ENCODE assay signal across 11 mouse cellular contexts in genomic region chr4:128841259-128841658, GRCm38 (mm10). TPM values are rescaled to one million over a fixed set of nuclear protein-coding genes. Genes with fewer than 3 reads are reported as not detected.
A peak's percentile ranks its signal among the peaks of the same experiment; 100 is the strongest.
DNase-seq lines count a peak whose midpoint lies in the region; ATAC-seq and TF ChIP-seq lines count a peak whose summit lies in the region.
"Had no signal": no experiment of that assay in that cellular context is flagged by ENCODE, and none has a peak within 500 bp of the region (broad histone marks: within the 10 kb centered on the region; RNA-seq: fewer than 3 reads in every experiment).

No protein-coding gene starts in this region.

- H3K4me1 ChIP-seq in hindbrain, embryonic 14.5 days (replicated peaks; ENCODE audit: control insufficient read depth, insufficient read depth, low read length): 0 out of 2 replicates have a peak, but pooled peaks cover 7% of the 10 kb centered on the region
- peaks cover 30% of the 10 kb centered on the region for H3K4me1 ChIP-seq in hindbrain, embryonic 12.5 days
- peaks cover 5% of the 10 kb centered on the region; the same call in 1 of the 2 replicates for H3K4me1 ChIP-seq in midbrain, embryonic 14.5 days (ENCODE audit: control insufficient read depth, insufficient read depth, low read length)
- peaks cover 4% of the 10 kb centered on the region; the same call in 1 of the 2 replicates for H3K4me1 ChIP-seq in midbrain, embryonic 15.5 days

- no peak overlapping the region for H3K4me2 ChIP-seq in hindbrain, embryonic 14.5 days (replicated peaks)
- no peak overlapping the region for H3K4me2 ChIP-seq in hindbrain, embryonic 12.5 days (replicated peaks)
- H3K4me2 ChIP-seq in midbrain, embryonic 14.5 days (ENCODE audit: low read length): no peak overlapping the region
- H3K4me2 ChIP-seq in midbrain, embryonic 15.5 days: no peak overlapping the region

- intact Hi-C loops in heart, postnatal 10 days (cut with DNase I): no loop called here

- H3K9ac ChIP-seq in hindbrain, embryonic 14.5 days: no peak overlapping the region
- no peak overlapping the region for H3K9ac ChIP-seq in hindbrain, embryonic 12.5 days
- no peak overlapping the region for H3K9ac ChIP-seq in midbrain, embryonic 14.5 days (replicated peaks; ENCODE audit: low read length)
- no peak overlapping the region for H3K9ac ChIP-seq in midbrain, embryonic 15.5 days

- H3K4me3 ChIP-seq in hindbrain, embryonic 14.5 days (replicated peaks; ENCODE audit: low read length): no peak overlapping the region
- H3K4me3 ChIP-seq in hindbrain, embryonic 12.5 days: no peak overlapping the region
- H3K4me3 ChIP-seq in midbrain, embryonic 14.5 days (replicated peaks; ENCODE audit: low read depth, low read length): no peak overlapping the region
- no peak overlapping the region for H3K4me3 ChIP-seq in midbrain, embryonic 15.5 days

- no peaks in the 10 kb centered on the region for H3K27me3 ChIP-seq in hindbrain, embryonic 14.5 days (ENCODE audit: control insufficient read depth, insufficient read depth, low read length)
- H3K27me3 ChIP-seq in hindbrain, embryonic 12.5 days: no peaks in the 10 kb centered on the region
- H3K27me3 ChIP-seq in midbrain, embryonic 14.5 days (ENCODE audit: control insufficient read depth, insufficient read depth, low read length): no peaks in the 10 kb centered on the region
- no peaks in the 10 kb centered on the region for H3K27me3 ChIP-seq in midbrain, embryonic 15.5 days (replicated peaks)

- no peaks in the 10 kb centered on the region for H3K9me3 ChIP-seq in hindbrain, embryonic 14.5 days (ENCODE audit: control insufficient read depth, low read length)
- H3K9me3 ChIP-seq in hindbrain, embryonic 12.5 days (replicated peaks): no peaks in the 10 kb centered on the region
- no peaks in the 10 kb centered on the region for H3K9me3 ChIP-seq in midbrain, embryonic 14.5 days (ENCODE audit: control insufficient read depth, low read length)
- no peaks in the 10 kb centered on the region for H3K9me3 ChIP-seq in midbrain, embryonic 15.5 days

- H3K36me3 ChIP-seq in hindbrain, embryonic 14.5 days (replicated peaks; ENCODE audit: control insufficient read depth, insufficient read depth): no peaks in the 10 kb centered on the region
- H3K36me3 ChIP-seq in hindbrain, embryonic 12.5 days: no peaks in the 10 kb centered on the region
- H3K36me3 ChIP-seq in midbrain, embryonic 14.5 days (ENCODE audit: control insufficient read depth, insufficient read depth, low read length): no peaks in the 10 kb centered on the region
- no peaks in the 10 kb centered on the region for H3K36me3 ChIP-seq in midbrain, embryonic 15.5 days (replicated peaks)

- TF ChIP-seq CTCF in brain, embryonic 14.5 days (IDR thresholded peaks at IDR 0.05; ENCODE audit: borderline replicate concordance, extremely low read depth, insufficient read depth, insufficient read length): no peak

- H3K27ac ChIP-seq in hindbrain, embryonic 14.5 days: peak overlapping the region; percentile 54
- no peak overlapping the region for H3K27ac ChIP-seq in hindbrain, embryonic 12.5 days
- H3K27ac ChIP-seq in midbrain, embryonic 14.5 days (replicated peaks; ENCODE audit: low read depth, low read length): no peak overlapping the region
- H3K27ac ChIP-seq in midbrain, embryonic 15.5 days: no peak overlapping the region

- ATAC-seq in hindbrain, embryonic 14.5 days (ENCODE audit: low FRiP score): 0 out of 2 replicates have a peak, but pooled peaks have one; percentile 37
- ATAC-seq in hindbrain, embryonic 12.5 days (ENCODE audit: low FRiP score): no peak
- ATAC-seq in midbrain, embryonic 14.5 days (ENCODE audit: low FRiP score, low TSS enrichment): no peak
- ATAC-seq in midbrain, embryonic 15.5 days (replicated peaks): no peak

- no peak for TF ChIP-seq POLR2A in brain, embryonic 14.5 days (IDR thresholded peaks at IDR 0.05; ENCODE audit: borderline replicate concordance, extremely low read depth, insufficient read depth, insufficient read length, poor library complexity, severe bottlenecking)

- 23% methylated on average over 8 of the region's 8 CpGs for WGBS in hindbrain, embryonic 14.5 days
- 33% methylated on average over 8 of the region's 8 CpGs for WGBS in hindbrain, embryonic 12.5 days
- WGBS in midbrain, embryonic 14.5 days: 28% methylated on average over 8 of the region's 8 CpGs
- WGBS in midbrain, embryonic 15.5 days: 34% methylated on average over 8 of the region's 8 CpGs

- DNase-seq in hindbrain, embryonic 14.5 days (ENCODE audit: low spot score): peak; percentile 46
- peak; percentile 38 for DNase-seq in midbrain, embryonic 14.5 days
- DNase-seq in brain, embryonic 14.5 days (ENCODE audit: low read depth): peak; percentile 78
- peak; percentile 22 to 40 for DNase-seq in heart, postnatal 10 days
- no peak for DNase-seq in gastrocnemius, adult 8-10 months (ENCODE audit: low spot score in 2 of 2)
- no peak for DNase-seq in cerebellum, adult 9-11 months
- DNase-seq: adrenal gland, postnatal 10 days; cerebellum, postnatal 14 days; layer of hippocampus, adult 9-11 months had no signal

RNA-seq across cellular contexts. Expression of gene Zfp362, which starts 35.4 kb away (rescaled TPM):
- polyA plus RNA-seq in hindbrain, embryonic 14.5 days (2014; fragmentation: Nextera tagmentation; extraction: Ambion mirVana): 29.0 and 33.6 TPM in 2 replicates
- polyA plus RNA-seq in hindbrain, embryonic 12.5 days (2016; fragmentation: Nextera tagmentation; extraction: Ambion mirVana): 44.3 and 44.7 TPM in 2 replicates
- 28.3 and 35.7 TPM in 2 replicates for polyA plus RNA-seq in midbrain, embryonic 14.5 days (2014; fragmentation: Nextera tagmentation; extraction: Ambion mirVana)
- 40.1 and 42.2 TPM in 2 replicates for polyA plus RNA-seq in midbrain, embryonic 15.5 days (2015; fragmentation: Nextera tagmentation; extraction: Ambion mirVana)
- 70.0 and 94.1 TPM in 2 replicates for polyA plus RNA-seq in brain, embryonic 14.5 days (2012; rRNA removed)
- total RNA-seq in heart, postnatal 10 days (2021): 10 to 100 TPM; 26.9 to 28.1 TPM
- total RNA-seq in gastrocnemius, adult 8-10 months (2022): 1 to 10 TPM; 7.9 to 9.0 (median 8.6) TPM

RNA-seq across cellular contexts. Expression of gene Trim62, which starts 42.1 kb away (rescaled TPM):
- 31.9 and 35.5 TPM in 2 replicates for polyA plus RNA-seq in hindbrain, embryonic 14.5 days (2014; fragmentation: Nextera tagmentation; extraction: Ambion mirVana)
- polyA plus RNA-seq in hindbrain, embryonic 12.5 days (2016; fragmentation: Nextera tagmentation; extraction: Ambion mirVana): 21.5 and 24.9 TPM in 2 replicates
- polyA plus RNA-seq in midbrain, embryonic 14.5 days (2014; fragmentation: Nextera tagmentation; extraction: Ambion mirVana): 22.4 and 27.3 TPM in 2 replicates
- 21.3 and 21.5 TPM in 2 replicates for polyA plus RNA-seq in midbrain, embryonic 15.5 days (2015; fragmentation: Nextera tagmentation; extraction: Ambion mirVana)
- 15.4 and 33.5 TPM in 2 replicates for polyA plus RNA-seq in brain, embryonic 14.5 days (2012; rRNA removed)
- 1 to 10 TPM; 2.3 to 2.5 TPM for total RNA-seq in heart, postnatal 10 days (2021)
- under 1 TPM; 0.36 to 0.67 (median 0.45) TPM for total RNA-seq in gastrocnemius, adult 8-10 months (2022)

Comparison
In these comparisons a context has a peak if more than half of its experiments do, and no peak if none do; other contexts are left out.
1. DNase-seq: peak in hindbrain, embryonic 14.5 days (single experiment), midbrain, embryonic 14.5 days (single experiment), brain, embryonic 14.5 days (single experiment) and heart, postnatal 10 days (2 of 2); none in gastrocnemius, adult 8-10 months (0 of 2) and cerebellum, adult 9-11 months (single experiment).